Mouse (Mus musculus) heart, adult 18-20 months (tissue): ENCODE measurements around the gene Wnt5b. TPM values are rescaled to one million over a fixed set of nuclear protein-coding genes. Genes with fewer than 3 reads are reported as not detected.

Source experiments
- DNase-seq, 2 experiments: peaks; one replicate each; pipeline ENCODE4 v3.0.0; 2021 to 2022; ENCODE audit warnings: mixed read lengths in 1 of 2
- long read RNA-seq, 2 experiments: library from polyadenylated mRNA; stranded (forward); transcript quantifications; one replicate each; pipeline ENCODE4 v2.0.0; 2021
- total RNA-seq, 2 experiments: library from RNA; stranded (reverse); gene quantifications; 2 replicates each; pipeline ENCODE4 v1.2.3; 2021

The Wnt5b gene
- total RNA-seq: 1 to 10 TPM; 2.4 to 2.5 TPM
- long read RNA-seq, experiment 1, transcript Wnt5b-204 (5 exons, 2,371 nt): major isoform, 5 of 9 reads
- long read RNA-seq, experiment 1, partial matches to known transcripts: 0 of 9 reads
- long read RNA-seq, experiment 1, other reads (novel, unspliced or antisense): 4 of 9 reads
- long read RNA-seq, experiment 2, partial matches to known transcripts: 0 of 5 reads
- long read RNA-seq, experiment 2, other reads (novel, unspliced or antisense): 4 of 5 reads

GRCm38 (mm10) chr6:119543803-119544517 lies at the start of gene Wnt5b:
Gene Wnt5b (minus strand): TSS chr6:119544347.
- peak in 1 of 2 experiments; percentile 39 for DNase-seq

- DNase-seq: no peak
These were observed 46.7 kb upstream of the Wnt5b start for GRCm38 (mm10) chr6:119590872-119591271.

GRCm38 (mm10) chr6:119587897-119588296 lies 43.8 kb upstream of the Wnt5b start:
- DNase-seq: no peak

GRCm38 (mm10) chr6:119587454-119587853 lies 43.3 kb upstream of the Wnt5b start:
- no peak for DNase-seq

GRCm38 (mm10) chr6:119585652-119586375 lies 41.7 kb upstream of the Wnt5b start:
- peak; percentile 57 to 58 for DNase-seq

GRCm38 (mm10) chr6:119584061-119584460 lies 39.9 kb upstream of the Wnt5b start:
- no peak for DNase-seq

- DNase-seq: no peak
These were observed 39.0 kb upstream of the Wnt5b start for GRCm38 (mm10) chr6:119583165-119583564.

GRCm38 (mm10) chr6:119576706-119577105 lies 32.6 kb upstream of the Wnt5b start:
- no peak for DNase-seq

- no peak for DNase-seq
These were observed 31.2 kb upstream of the Wnt5b start for GRCm38 (mm10) chr6:119575331-119575730.

GRCm38 (mm10) chr6:119572296-119572695 lies 28.1 kb upstream of the Wnt5b start:
- DNase-seq: peak; percentile 54 to 60

- no peak for DNase-seq
These were observed 26.6 kb upstream of the Wnt5b start for GRCm38 (mm10) chr6:119570797-119571196.

GRCm38 (mm10) chr6:119568339-119568738 lies 24.2 kb upstream of the Wnt5b start:
- DNase-seq: no peak

- peak; percentile 38 to 53 for DNase-seq
These were observed 21.6 kb upstream of the Wnt5b start for GRCm38 (mm10) chr6:119565451-119566379.

GRCm38 (mm10) chr6:119562558-119562957 lies 18.4 kb upstream of the Wnt5b start:
- DNase-seq: peak in 1 of 2 experiments; percentile 45

- no peak for DNase-seq
These were observed 14.7 kb upstream of the Wnt5b start for GRCm38 (mm10) chr6:119558855-119559254.

- DNase-seq: no peak
These were observed 10.3 kb upstream of the Wnt5b start for GRCm38 (mm10) chr6:119554439-119554838.

GRCm38 (mm10) chr6:119544518-119544864 lies 344 bp upstream of the Wnt5b start:
- peak in 1 of 2 experiments; percentile 38 for DNase-seq

GRCm38 (mm10) chr6:119543456-119543802 lies 718 bp downstream of the Wnt5b start:
- DNase-seq: peak in 1 of 2 experiments; percentile 19

- DNase-seq: no peak
These were observed 8.3 kb downstream of the Wnt5b start for GRCm38 (mm10) chr6:119535867-119536266.

- DNase-seq: no peak
These were observed 10.9 kb downstream of the Wnt5b start for GRCm38 (mm10) chr6:119533170-119533709.

GRCm38 (mm10) chr6:119529659-119530058 lies 14.5 kb downstream of the Wnt5b start:
- no peak for DNase-seq

GRCm38 (mm10) chr6:119526498-119526897 lies 17.6 kb downstream of the Wnt5b start:
- DNase-seq: no peak
